Mouse (Mus musculus): ENCODE measurements at regions not wholly inside any gene's neighbourhood (a gene's known extent, or its start where the extent isn't known, plus 50 kb on each side); places are given as distances from the start of the nearest gene placed in this dataset.

GRCm38 (mm10) chr10:17602446-17602845 lies 120.6 kb upstream of the Cited2 start:
- Histone ChIP-seq H3K27ac (ENCODE audit: control insufficient read depth, insufficient read depth, low read depth, low read length, poor library complexity) (no peak overlapping the region), H3K4me3 (replicated peaks; ENCODE audit: control insufficient read depth, low read depth, low read length) (no peak overlapping the region), H3K4me1 (ENCODE audit: control insufficient read depth, insufficient read depth, low read length) (no peaks in the 10 kb centered on the region)
- 70% methylated on average over 2 of the region's 2 CpGs for WGBS
- TF ChIP-seq POLR2A (IDR thresholded peaks at IDR 0.05; ENCODE audit: borderline replicate concordance, control insufficient read depth, low read depth, low read length) (no peak), CTCF (IDR thresholded peaks at IDR 0.05; ENCODE audit: control insufficient read depth, insufficient read depth, low read length) (no peak)

GRCm38 (mm10) chr10:17608220-17608619 lies 114.8 kb upstream of the Cited2 start:
- 62% methylated on average over 7 of the region's 7 CpGs for WGBS
- TF ChIP-seq CTCF (IDR thresholded peaks at IDR 0.05; ENCODE audit: control insufficient read depth, insufficient read depth, low read length) = no peak
- no peak for TF ChIP-seq POLR2A (IDR thresholded peaks at IDR 0.05; ENCODE audit: borderline replicate concordance, control insufficient read depth, low read depth, low read length)
- Histone ChIP-seq H3K4me1 (ENCODE audit: control insufficient read depth, insufficient read depth, low read length) (peaks cover 2% of the 10 kb centered on the region; the same call in 1 of the 2 replicates), H3K4me3 (replicated peaks; ENCODE audit: control insufficient read depth, low read depth, low read length) (no peak overlapping the region), H3K27ac (ENCODE audit: control insufficient read depth, insufficient read depth, low read depth, low read length, poor library complexity) (no peak overlapping the region)

- no peak for TF ChIP-seq POLR2A (IDR thresholded peaks at IDR 0.05; ENCODE audit: borderline replicate concordance, control insufficient read depth, low read depth, low read length)
- TF ChIP-seq CTCF (IDR thresholded peaks at IDR 0.05; ENCODE audit: control insufficient read depth, insufficient read depth, low read length) = no peak
- Histone ChIP-seq H3K27ac (ENCODE audit: control insufficient read depth, insufficient read depth, low read depth, low read length, poor library complexity) (no peak overlapping the region), H3K4me1 (ENCODE audit: control insufficient read depth, insufficient read depth, low read length) (peaks cover 2% of the 10 kb centered on the region; the same call in 1 of the 2 replicates), H3K4me3 (replicated peaks; ENCODE audit: control insufficient read depth, low read depth, low read length) (no peak overlapping the region)
- WGBS = 71% methylated on average over 7 of the region's 7 CpGs
Observed at GRCm38 (mm10) chr10:17610592-17610991, 112.4 kb upstream of the Cited2 start.

- no peak for TF ChIP-seq POLR2A (IDR thresholded peaks at IDR 0.05; ENCODE audit: borderline replicate concordance, control insufficient read depth, low read depth, low read length)
- no peak for TF ChIP-seq CTCF (IDR thresholded peaks at IDR 0.05; ENCODE audit: control insufficient read depth, insufficient read depth, low read length)
- 27% methylated on average over 3 of the region's 3 CpGs for WGBS
- Histone ChIP-seq H3K4me1 (ENCODE audit: control insufficient read depth, insufficient read depth, low read length) (peaks cover 2% of the 10 kb centered on the region; the same call in 1 of the 2 replicates), H3K27ac (ENCODE audit: control insufficient read depth, insufficient read depth, low read depth, low read length, poor library complexity) (no peak overlapping the region), H3K4me3 (replicated peaks; ENCODE audit: control insufficient read depth, low read depth, low read length) (no peak overlapping the region)
Observed at GRCm38 (mm10) chr10:17613281-17613680, 109.7 kb upstream of the Cited2 start.

- no peak overlapping the region for H3K27ac ChIP-seq (ENCODE audit: control insufficient read depth, insufficient read depth, low read depth, low read length, poor library complexity)
- no peak overlapping the region for H3K4me3 ChIP-seq (replicated peaks; ENCODE audit: control insufficient read depth, low read depth, low read length)
- 38% methylated on average over 1 of the region's 1 CpGs for WGBS
- TF ChIP-seq POLR2A (IDR thresholded peaks at IDR 0.05; ENCODE audit: borderline replicate concordance, control insufficient read depth, low read depth, low read length) (no peak), CTCF (IDR thresholded peaks at IDR 0.05; ENCODE audit: control insufficient read depth, insufficient read depth, low read length) (no peak)
- no peaks in the 10 kb centered on the region; the same call in 1 of the 2 replicates for H3K4me1 ChIP-seq (ENCODE audit: control insufficient read depth, insufficient read depth, low read length)
Observed at GRCm38 (mm10) chr10:17618024-17618423, 105.0 kb upstream of the Cited2 start.

- TF ChIP-seq POLR2A (IDR thresholded peaks at IDR 0.05; ENCODE audit: borderline replicate concordance, control insufficient read depth, low read depth, low read length) (no peak), CTCF (IDR thresholded peaks at IDR 0.05; ENCODE audit: control insufficient read depth, insufficient read depth, low read length) (no peak)
- Histone ChIP-seq H3K4me1 (ENCODE audit: control insufficient read depth, insufficient read depth, low read length) (no peaks in the 10 kb centered on the region; the same call in 1 of the 2 replicates), H3K27ac (ENCODE audit: control insufficient read depth, insufficient read depth, low read depth, low read length, poor library complexity) (no peak overlapping the region), H3K4me3 (replicated peaks; ENCODE audit: control insufficient read depth, low read depth, low read length) (no peak overlapping the region)
- WGBS = 67% methylated on average over 3 of the region's 3 CpGs
Observed at GRCm38 (mm10) chr10:17619617-17620016, 103.4 kb upstream of the Cited2 start.

- H3K27ac ChIP-seq (ENCODE audit: control insufficient read depth, insufficient read depth, low read depth, low read length, poor library complexity) = no peak overlapping the region
- TF ChIP-seq CTCF (IDR thresholded peaks at IDR 0.05; ENCODE audit: control insufficient read depth, insufficient read depth, low read length) (no peak), POLR2A (IDR thresholded peaks at IDR 0.05; ENCODE audit: borderline replicate concordance, control insufficient read depth, low read depth, low read length) (no peak)
- H3K4me3 ChIP-seq (replicated peaks; ENCODE audit: control insufficient read depth, low read depth, low read length) = no peak overlapping the region
- no peaks in the 10 kb centered on the region; the same call in 1 of the 2 replicates for H3K4me1 ChIP-seq (ENCODE audit: control insufficient read depth, insufficient read depth, low read length)
- WGBS = 69% methylated on average over 5 of the region's 5 CpGs
Observed at GRCm38 (mm10) chr10:17621703-17622385, 101.2 kb upstream of the Cited2 start.

- TF ChIP-seq CTCF (IDR thresholded peaks at IDR 0.05; ENCODE audit: control insufficient read depth, insufficient read depth, low read length) = no peak
- TF ChIP-seq POLR2A (IDR thresholded peaks at IDR 0.05; ENCODE audit: borderline replicate concordance, control insufficient read depth, low read depth, low read length) = no peak
- Histone ChIP-seq H3K4me1 (ENCODE audit: control insufficient read depth, insufficient read depth, low read length) (no peaks in the 10 kb centered on the region; the same call in 1 of the 2 replicates), H3K4me3 (replicated peaks; ENCODE audit: control insufficient read depth, low read depth, low read length) (no peak overlapping the region), H3K27ac (ENCODE audit: control insufficient read depth, insufficient read depth, low read depth, low read length, poor library complexity) (no peak overlapping the region)
- 88% methylated on average over 1 of the region's 1 CpGs for whole genome bisulfite sequencing
Observed at GRCm38 (mm10) chr10:17622802-17623201, 100.2 kb upstream of the Cited2 start.

All from bone marrow, adult 2 months (tissue).